Mouse (Mus musculus) hematopoietic stem cell, adult 5-6 weeks (primary cell): ENCODE data around the gene Ppp1r12a. TPM values are rescaled to one million over a fixed set of nuclear protein-coding genes. Genes with fewer than 3 reads are reported as not detected.

Experiments used
- total RNA-seq: library from RNA; stranded (forward); fragments of 172-1452, 232-1000 nt; gene quantifications from 2 replicates; pipeline ENCODE4 v1.2.3, GENCODE M21; 2017

The Ppp1r12a gene
- total RNA-seq, 1 experiment from 2014 or later, result 188 TPM

Other genes with a start within 250 kb of the Ppp1r12a start
- gene Pawr, start 169.9 kb downstream of the Ppp1r12a start, total RNA-seq, result 1.7 and 1.8 TPM in 2 replicates